Mouse (Mus musculus): Measurements from ENCODE around the gene Tmem223. TPM values are rescaled to one million over a fixed set of nuclear protein-coding genes. Genes with fewer than 3 reads are reported as not detected.
"Not testable (repeated sequence)": the region's sequence is repeated elsewhere in the genome, so short reads cannot be mapped to it uniquely, and the experiment has no call there.

The Tmem223 gene
- polyA plus RNA-seq, 1 experiment from 2014 or later: 157 TPM

DNA sequence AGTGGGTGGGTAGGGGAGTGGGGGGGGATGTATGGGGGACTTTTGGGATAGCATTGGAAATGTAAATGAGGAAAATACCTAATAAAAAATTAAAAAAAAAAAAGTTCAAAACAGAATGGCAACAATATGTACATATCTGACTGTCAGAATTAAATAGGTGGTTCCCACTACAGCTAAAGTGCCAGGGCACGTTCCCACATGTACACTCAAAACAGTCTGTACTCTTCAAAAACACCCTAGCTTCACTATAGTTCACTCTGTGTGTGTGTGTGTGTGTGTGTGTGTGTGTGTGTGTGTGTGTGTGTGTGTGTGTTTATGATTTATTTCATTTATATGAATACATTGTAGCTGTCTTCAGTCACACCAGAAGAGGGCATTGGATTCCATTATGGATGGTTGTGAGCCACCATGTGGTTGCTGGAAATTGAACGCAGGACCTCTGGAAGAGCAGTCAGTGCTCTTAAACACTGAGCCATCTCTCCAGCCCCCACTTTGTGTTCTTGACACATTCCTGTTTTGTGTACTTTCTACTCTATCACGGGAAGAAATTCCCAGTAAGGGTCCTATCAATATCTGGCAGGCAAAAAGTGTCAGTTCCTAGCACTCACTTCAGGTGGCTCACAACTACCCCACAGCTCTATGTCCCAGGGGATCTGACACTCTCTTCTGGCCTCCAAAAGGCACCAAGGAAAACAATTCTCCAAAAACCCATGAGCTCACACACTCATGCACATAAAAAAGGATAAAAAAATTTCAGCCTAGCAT, 42.3 kb upstream of the Tmem223 start:
- not testable (repeated sequence) for H3K9me3 ChIP-seq (replicated peaks); H3K27me3 ChIP-seq; ATAC-seq (replicated peaks; ENCODE audit: insufficient number of reproducible peaks, insufficient read depth, low FRiP score, low read depth); H3K9ac ChIP-seq; H3K27ac ChIP-seq; H3K4me3 ChIP-seq; H3K4me2 ChIP-seq
- Histone ChIP-seq H3K36me3 (peaks cover 28% of the 10 kb centered on the region), H3K4me1 (replicated peaks) (peaks cover 17% of the 10 kb centered on the region)
- 45% methylated on average over 3 of the region's 3 CpGs for WGBS

- peaks cover 16% of the 10 kb centered on the region for H3K36me3 ChIP-seq
- no peaks in the 10 kb centered on the region for H3K27me3 ChIP-seq
- H3K4me3 ChIP-seq: no peak overlapping the region
- no peaks in the 10 kb centered on the region for H3K9me3 ChIP-seq (replicated peaks)
- H3K4me2 ChIP-seq: no peak overlapping the region
- 43% methylated on average over 3 of the region's 3 CpGs for WGBS
- ATAC-seq (replicated peaks; ENCODE audit: insufficient number of reproducible peaks, insufficient read depth, low FRiP score, low read depth): no peak
- no peak overlapping the region for H3K27ac ChIP-seq
- H3K9ac ChIP-seq: no peak overlapping the region
- peaks cover 13% of the 10 kb centered on the region for H3K4me1 ChIP-seq (replicated peaks)
Measured at GRCm38 (mm10) chr19:8734334-8734733, 36.5 kb upstream of the Tmem223 start.

GRCm38 (mm10) chr19:8735389-8736159, 35.2 kb upstream of the Tmem223 start, which contains the start of gene Wdr74:
Gene Wdr74 (plus strand): TSS chr19:8735827.
- Histone ChIP-seq H3K4me3 (peak within 1 kb of the TSS; percentile 86), H3K9me3 (replicated peaks) (no peaks in the 10 kb centered on the region), H3K9ac (peak within 1 kb of the TSS; percentile 72), H3K36me3 (peaks cover 29% of the 10 kb centered on the region), H3K4me1 (replicated peaks) (peaks cover 17% of the 10 kb centered on the region), H3K27me3 (no peaks in the 10 kb centered on the region), H3K4me2 (peak within 1 kb of the TSS; percentile 78), H3K27ac (peak within 1 kb of the TSS; percentile 71)
- under 1% methylated on average over 32 of the region's 32 CpGs for WGBS
- peak; percentile 86 for ATAC-seq (replicated peaks; ENCODE audit: insufficient number of reproducible peaks, insufficient read depth, low FRiP score, low read depth)

DNA sequence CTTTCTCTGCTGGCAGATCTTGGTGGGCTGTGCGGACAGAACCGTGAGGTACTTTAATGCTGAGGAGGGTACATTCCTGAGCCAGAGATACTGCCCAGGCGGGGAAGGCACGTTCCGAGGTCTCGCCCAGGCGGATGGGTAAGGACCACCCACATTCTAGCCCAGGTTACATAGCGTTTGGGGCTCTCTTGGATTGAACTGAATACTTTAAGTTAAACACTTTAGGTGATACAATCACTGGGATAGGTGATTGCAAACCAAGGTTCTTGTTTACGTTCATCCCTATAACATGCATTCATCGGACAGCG, 34.7 kb upstream of the Tmem223 start:
- Histone ChIP-seq H3K4me2 (peak overlapping the region; percentile 78), H3K27me3 (no peaks in the 10 kb centered on the region), H3K27ac (peak overlapping the region; percentile 71), H3K9me3 (replicated peaks) (no peaks in the 10 kb centered on the region), H3K4me1 (replicated peaks) (peaks cover 21% of the 10 kb centered on the region), H3K9ac (peak overlapping the region; percentile 72), H3K4me3 (peak overlapping the region; percentile 86), H3K36me3 (peaks cover 29% of the 10 kb centered on the region)
- WGBS: 2% methylated on average over 11 of the region's 11 CpGs
- no peak; the same call in 1 of the 2 replicates for ATAC-seq (replicated peaks; ENCODE audit: insufficient number of reproducible peaks, insufficient read depth, low FRiP score, low read depth)

GRCm38 (mm10) chr19:8738911-8739310, 31.9 kb upstream of the Tmem223 start:
- Histone ChIP-seq H3K4me2 (no peak overlapping the region), H3K27me3 (no peaks in the 10 kb centered on the region), H3K9ac (no peak overlapping the region), H3K36me3 (peaks cover 42% of the 10 kb centered on the region), H3K4me3 (no peak overlapping the region), H3K9me3 (replicated peaks) (no peaks in the 10 kb centered on the region), H3K4me1 (replicated peaks) (peaks cover 34% of the 10 kb centered on the region), H3K27ac (no peak overlapping the region)
- 89% methylated on average over 7 of the region's 7 CpGs for WGBS
- ATAC-seq (replicated peaks; ENCODE audit: insufficient number of reproducible peaks, insufficient read depth, low FRiP score, low read depth): no peak

DNA sequence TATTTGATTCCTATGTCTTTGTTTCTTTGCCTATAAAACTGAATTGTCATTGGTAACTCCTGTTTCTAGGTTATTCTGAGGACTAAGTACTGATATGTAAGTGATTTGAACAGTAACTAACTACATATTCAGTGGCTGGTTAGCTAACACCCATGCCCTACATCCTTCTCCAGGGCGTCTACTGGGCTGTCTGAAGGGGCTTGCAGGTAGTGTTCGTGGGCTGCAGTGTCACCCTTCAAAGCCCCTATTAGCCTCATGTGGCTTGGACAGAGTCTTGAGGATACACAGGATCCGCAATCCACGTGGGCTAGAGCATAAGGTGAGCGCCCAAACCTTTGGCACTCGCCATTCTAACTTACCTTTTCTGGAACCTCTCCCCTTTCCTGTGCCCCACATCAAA, 31.1 kb upstream of the Tmem223 start:
- H3K9ac ChIP-seq: no peak overlapping the region
- H3K4me3 ChIP-seq: no peak overlapping the region
- H3K27ac ChIP-seq: no peak overlapping the region
- H3K4me1 ChIP-seq (replicated peaks): peaks cover 34% of the 10 kb centered on the region
- no peaks in the 10 kb centered on the region for H3K9me3 ChIP-seq (replicated peaks)
- WGBS: 89% methylated on average over 6 of the region's 6 CpGs
- H3K4me2 ChIP-seq: no peak overlapping the region
- H3K27me3 ChIP-seq: no peaks in the 10 kb centered on the region
- no peak for ATAC-seq (replicated peaks; ENCODE audit: insufficient number of reproducible peaks, insufficient read depth, low FRiP score, low read depth)
- peaks cover 49% of the 10 kb centered on the region for H3K36me3 ChIP-seq

GRCm38 (mm10) chr19:8740603-8741002, 30.2 kb upstream of the Tmem223 start, which contains the start of gene 1700092M07Rik:
Gene 1700092M07Rik (plus strand): TSS chr19:8740718.
- H3K27ac ChIP-seq: peak within 1 kb of the TSS; percentile 96
- peaks cover 29% of the 10 kb centered on the region for H3K4me1 ChIP-seq (replicated peaks)
- peaks cover 59% of the 10 kb centered on the region for H3K36me3 ChIP-seq
- no peaks in the 10 kb centered on the region for H3K9me3 ChIP-seq (replicated peaks)
- 70% methylated on average over 14 of the region's 14 CpGs for WGBS
- peak within 1 kb of the TSS; percentile 87 for H3K4me3 ChIP-seq
- no peak for ATAC-seq (replicated peaks; ENCODE audit: insufficient number of reproducible peaks, insufficient read depth, low FRiP score, low read depth)
- H3K9ac ChIP-seq: peak within 1 kb of the TSS; percentile 91
- no peaks in the 10 kb centered on the region for H3K27me3 ChIP-seq
- H3K4me2 ChIP-seq: peak within 1 kb of the TSS; percentile 52

- H3K36me3 ChIP-seq: peaks cover 67% of the 10 kb centered on the region
- H3K27me3 ChIP-seq: no peaks in the 10 kb centered on the region
- peak within 1 kb of the TSS; percentile 96 for H3K27ac ChIP-seq
- peak within 1 kb of the TSS; percentile 87 for H3K4me3 ChIP-seq
- ATAC-seq (replicated peaks; ENCODE audit: insufficient number of reproducible peaks, insufficient read depth, low FRiP score, low read depth): peak; percentile 97
- under 1% methylated on average over 36 of the region's 36 CpGs for WGBS
- no peaks in the 10 kb centered on the region for H3K9me3 ChIP-seq (replicated peaks)
- H3K4me1 ChIP-seq (replicated peaks): peaks cover 29% of the 10 kb centered on the region
- peak within 1 kb of the TSS; percentile 90 for H3K4me2 ChIP-seq
- peak within 1 kb of the TSS; percentile 91 for H3K9ac ChIP-seq
Measured at GRCm38 (mm10) chr19:8741243-8741869, 29.4 kb upstream of the Tmem223 start, which contains the start of gene Stx5a. Gene Stx5a (plus strand): TSS chr19:8741413.

GRCm38 (mm10) chr19:8742176-8742575, 28.6 kb upstream of the Tmem223 start:
- Histone ChIP-seq H3K27ac (peak overlapping the region; percentile 96), H3K4me2 (peak overlapping the region; percentile 90), H3K9ac (peak overlapping the region; percentile 91), H3K27me3 (no peaks in the 10 kb centered on the region), H3K4me3 (peak overlapping the region; percentile 87), H3K36me3 (peaks cover 75% of the 10 kb centered on the region), H3K4me1 (replicated peaks) (peaks cover 22% of the 10 kb centered on the region), H3K9me3 (replicated peaks) (no peaks in the 10 kb centered on the region)
- ATAC-seq (replicated peaks; ENCODE audit: insufficient number of reproducible peaks, insufficient read depth, low FRiP score, low read depth): no peak
- 8% methylated on average over 14 of the region's 14 CpGs for WGBS

- H3K27me3 ChIP-seq: no peaks in the 10 kb centered on the region
- WGBS: 94% methylated on average over 1 of the region's 1 CpGs
- H3K36me3 ChIP-seq: peaks cover 80% of the 10 kb centered on the region
- H3K9me3 ChIP-seq (replicated peaks): no peaks in the 10 kb centered on the region
- H3K4me3 ChIP-seq: no peak overlapping the region
- H3K4me1 ChIP-seq (replicated peaks): peaks cover 19% of the 10 kb centered on the region
- no peak overlapping the region for H3K4me2 ChIP-seq
- H3K9ac ChIP-seq: no peak overlapping the region
- H3K27ac ChIP-seq: no peak overlapping the region
- no peak for ATAC-seq (replicated peaks; ENCODE audit: insufficient number of reproducible peaks, insufficient read depth, low FRiP score, low read depth)
Measured at GRCm38 (mm10) chr19:8745382-8745781, 25.4 kb upstream of the Tmem223 start.

DNA sequence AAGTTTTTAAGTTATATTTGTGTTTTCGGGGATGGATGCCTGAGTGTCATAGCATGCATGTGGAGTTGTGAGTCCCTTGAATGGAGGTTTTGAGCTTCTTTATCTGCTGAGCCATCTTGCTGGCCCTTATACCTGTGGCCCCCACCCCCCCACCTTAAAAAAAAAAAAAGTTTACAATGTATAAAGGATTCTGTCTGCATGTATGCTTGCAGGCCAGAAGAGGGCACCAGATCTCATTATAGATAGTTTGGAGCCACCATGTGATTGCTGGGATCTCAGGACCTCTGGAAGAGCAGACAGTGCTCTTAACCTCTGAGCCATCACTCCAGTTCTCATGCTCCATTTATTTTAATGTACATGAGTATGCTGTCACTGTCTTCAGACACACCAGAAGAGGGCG, 23.4 kb upstream of the Tmem223 start:
- no peak for ATAC-seq (replicated peaks; ENCODE audit: insufficient number of reproducible peaks, insufficient read depth, low FRiP score, low read depth)
- no peaks in the 10 kb centered on the region for H3K27me3 ChIP-seq
- H3K9me3 ChIP-seq (replicated peaks): no peaks in the 10 kb centered on the region
- WGBS: 68% methylated on average over 2 of the region's 2 CpGs
- no peak overlapping the region for H3K9ac ChIP-seq
- peaks cover 9% of the 10 kb centered on the region for H3K4me1 ChIP-seq (replicated peaks)
- H3K36me3 ChIP-seq: peaks cover 94% of the 10 kb centered on the region
- no peak overlapping the region for H3K4me2 ChIP-seq
- no peak overlapping the region for H3K4me3 ChIP-seq
- H3K27ac ChIP-seq: no peak overlapping the region
